Mouse (Mus musculus) spleen, adult 10 weeks (tissue): Measurements from ENCODE around the gene Gm10334. TPM values are rescaled to one million over a fixed set of nuclear protein-coding genes. Genes with fewer than 3 reads are reported as not detected.

Experiments
- polyA plus RNA-seq: library from polyadenylated mRNA; stranded (reverse); fragments of 350-450 nt; fragmentation: Illumina TruSeq; extraction: RNeasy Lipid Tissue Mini Kit (QIAGEN cat#74804); gene quantifications from one replicate; pipeline ENCODE4 v1.2.3, GENCODE M21; 2015; ENCODE audit warnings: low replicate concordance; ENCODE audit not compliant: insufficient read depth

Gm10334 gene
- not detected for polyA plus RNA-seq

GRCm38 (mm10) chr6:41446045-41446444 is at the start of gene Gm10334:
Gene Gm10334 (minus strand): TSS chr6:41446145.

GRCm38 (mm10) chr6:41458632-41459031 is 12.7 kb upstream of the Gm10334 start, which contains the start of gene Prss1:
Gene Prss1 (plus strand): TSS chr6:41458932.

Other genes with a start within 250 kb of the Gm10334 start
- gene Try4, start 143.9 kb downstream of the Gm10334 start, polyA plus RNA-seq = 5.2 TPM
- gene Try5, start 129.3 kb downstream of the Gm10334 start, polyA plus RNA-seq = 6.5 TPM
- not detected for gene Try10, start 92.0 kb downstream of the Gm10334 start, polyA plus RNA-seq
- not detected for gene Prss3, start 68.5 kb downstream of the Gm10334 start, polyA plus RNA-seq
- gene Gm5771, start 53.8 kb downstream of the Gm10334 start, polyA plus RNA-seq = not detected
- gene Prss1, start 12.8 kb upstream of the Gm10334 start, polyA plus RNA-seq = not detected
- 8.4 TPM for gene Prss2, start 75.6 kb upstream of the Gm10334 start, polyA plus RNA-seq
- 2.0 TPM for gene Ephb6, start 159.3 kb upstream of the Gm10334 start, polyA plus RNA-seq
- not detected for gene Trpv6, start 190.3 kb upstream of the Gm10334 start, polyA plus RNA-seq
- gene Trpv5, start 234.6 kb upstream of the Gm10334 start, polyA plus RNA-seq = not detected
- gene Llcfc1, start 238.3 kb upstream of the Gm10334 start, polyA plus RNA-seq = not detected